Mouse (Mus musculus): ENCODE results near the gene Gm21985.

GRCm38 (mm10) chr2:112367726-112368673 lies 101.9 kb downstream of the Gm21985 start, which contains the start of gene Emc4:
- TF ChIP-seq POLR2A (IDR thresholded peaks at IDR 0.05; ENCODE audit: borderline replicate concordance, extremely low read depth, low read depth, low read length): peak; percentile 85; the same call in 1 of the 2 replicates
- TF ChIP-seq CTCF (IDR thresholded peaks at IDR 0.05; ENCODE audit: insufficient read depth, low read length): no peak
